Mouse (Mus musculus): ENCODE data around the gene Frem1.

GRCm38 (mm10) chr4:82870931-82871330, 181.2 kb downstream of the Frem1 start:
- TF ChIP-seq CTCF (IDR thresholded peaks at IDR 0.05; ENCODE audit: low read depth, low read length), result no peak
- no peak for TF ChIP-seq POLR2A (IDR thresholded peaks at IDR 0.05; ENCODE audit: insufficient read depth, low read length)
